In genomic region chr3:105520446-105520845, GRCm38 (mm10) we compare ENCODE assay signal across 10 mouse cellular contexts.
"Had no signal": no experiment of that assay in that cellular context is flagged by ENCODE, and none has a peak within 500 bp of the region (broad histone marks: within the 10 kb centered on the region; RNA-seq: fewer than 3 reads in every experiment).

No protein-coding gene starts in this region.

- ATAC-seq: liver, embryonic 12.5 days had no signal

- H3K4me1 ChIP-seq: limb, embryonic 15.5 days had no signal

- H3K4me2 ChIP-seq: limb, embryonic 15.5 days; liver, embryonic 12.5 days; lung, embryonic 14.5 days; neural tube, embryonic 15.5 days had no signal

- H3K9ac ChIP-seq: limb, embryonic 15.5 days; liver, embryonic 12.5 days; lung, embryonic 14.5 days; neural tube, embryonic 15.5 days had no signal

- H3K27me3 ChIP-seq: limb, embryonic 15.5 days; liver, embryonic 12.5 days; neural tube, embryonic 15.5 days had no signal

- DNase-seq: lung, embryonic 14.5 days; lung, postnatal 4 days; right cerebral cortex, adult 18-20 months; thymus, postnatal 4 days had no signal

- H3K36me3 ChIP-seq: limb, embryonic 15.5 days; liver, embryonic 12.5 days; neural tube, embryonic 15.5 days had no signal

- H3K27ac ChIP-seq: kidney, postnatal 0 days; limb, embryonic 15.5 days; liver, embryonic 12.5 days; neural tube, embryonic 15.5 days had no signal

- H3K4me3 ChIP-seq: limb, embryonic 15.5 days; liver, embryonic 12.5 days; megakaryocyte, embryonic 14.5 days; myocyte; neural tube, embryonic 15.5 days had no signal

- H3K9me3 ChIP-seq: limb, embryonic 15.5 days; liver, embryonic 12.5 days; megakaryocyte, embryonic 14.5 days; neural tube, embryonic 15.5 days had no signal
